Mouse (Mus musculus) left cerebral cortex, adult 9 months (tissue): ENCODE measurements around the gene Fut11.
A peak's percentile ranks its signal among the peaks of the same experiment; 100 is the strongest.

Source experiments
- DNase-seq, 2 experiments: peaks; one replicate each; pipeline ENCODE4 v3.0.0; 2022; ENCODE audit warnings: low spot score in 2 of 2

Gene Fut11

DNA sequence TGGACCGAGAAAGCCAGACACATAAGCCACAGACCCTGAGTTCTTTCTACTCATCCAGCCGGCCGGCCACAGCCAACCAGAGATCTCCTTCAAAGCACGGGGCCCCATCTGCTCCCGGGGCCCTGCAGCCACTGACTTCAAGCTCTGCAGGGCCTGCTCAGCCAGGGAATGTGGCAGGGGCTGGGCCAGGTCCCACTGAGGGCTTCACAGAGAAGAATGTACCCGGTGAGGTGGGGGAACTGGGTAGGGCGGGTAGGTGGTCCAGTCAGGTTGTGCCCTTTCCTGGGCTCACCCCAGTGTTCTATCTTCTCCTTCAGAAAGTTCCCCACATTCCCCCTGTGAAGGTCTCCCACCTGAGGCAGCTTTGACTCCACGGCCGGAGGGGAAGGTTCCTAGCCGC is 23.7 kb downstream of the Fut11 start:
- no peak for DNase-seq

DNA sequence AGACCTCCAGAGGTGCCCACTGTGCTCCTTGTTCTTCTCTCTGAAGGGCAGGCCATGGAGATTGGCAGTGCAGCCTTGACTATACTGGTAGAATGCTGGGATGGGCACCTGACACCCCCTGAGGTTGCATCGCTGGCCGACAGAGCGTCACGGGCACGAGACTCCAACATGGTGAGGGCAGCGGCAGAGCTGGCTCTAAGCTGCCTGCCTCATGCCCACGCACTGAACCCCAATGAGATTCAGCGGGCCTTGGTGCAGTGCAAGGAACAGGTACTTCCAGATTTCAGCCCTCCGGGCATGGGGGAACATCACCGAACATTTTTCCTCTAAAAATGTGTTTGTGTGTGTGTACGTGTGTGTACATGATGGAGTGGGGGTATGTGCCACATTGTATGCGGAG is 25.0 kb downstream of the Fut11 start:
- no peak for DNase-seq

DNA sequence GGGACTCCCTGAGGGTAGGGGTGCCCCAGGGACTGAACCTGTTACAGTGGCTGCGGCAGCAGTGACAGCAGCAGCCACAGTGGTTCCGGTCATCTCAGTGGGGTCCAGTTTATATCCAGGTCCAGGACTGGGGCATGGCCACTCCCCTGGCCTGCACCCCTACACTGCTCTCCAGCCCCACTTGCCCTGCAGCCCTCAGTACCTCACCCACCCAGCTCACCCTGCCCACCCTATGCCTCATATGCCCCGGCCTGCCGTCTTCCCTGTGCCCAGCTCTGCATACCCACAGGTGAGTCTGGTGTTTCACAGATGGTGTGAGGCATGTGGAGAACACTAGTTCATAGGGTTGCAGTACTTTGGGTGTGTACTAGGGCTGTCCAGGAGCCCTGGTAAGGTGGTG is 26.6 kb downstream of the Fut11 start:
- DNase-seq: no peak

DNA sequence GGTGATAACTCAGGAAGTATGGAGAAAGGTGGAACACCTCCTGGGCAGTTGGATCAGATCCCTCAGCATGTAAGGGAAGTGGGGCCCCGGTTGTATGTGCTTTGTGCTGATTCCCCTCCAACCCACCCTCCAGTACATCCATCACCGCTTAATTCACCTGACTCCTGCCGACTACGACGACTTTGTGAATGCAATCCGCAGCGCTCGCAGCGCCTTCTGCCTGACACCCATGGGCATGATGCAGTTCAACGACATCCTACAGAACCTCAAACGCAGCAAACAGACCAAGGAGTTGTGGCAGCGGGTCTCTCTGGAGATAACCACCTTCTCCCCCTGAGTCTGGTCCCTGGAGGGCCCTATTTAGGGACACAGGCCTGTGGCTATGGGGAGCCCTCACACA is 28.2 kb downstream of the Fut11 start:
- no peak for DNase-seq

DNA sequence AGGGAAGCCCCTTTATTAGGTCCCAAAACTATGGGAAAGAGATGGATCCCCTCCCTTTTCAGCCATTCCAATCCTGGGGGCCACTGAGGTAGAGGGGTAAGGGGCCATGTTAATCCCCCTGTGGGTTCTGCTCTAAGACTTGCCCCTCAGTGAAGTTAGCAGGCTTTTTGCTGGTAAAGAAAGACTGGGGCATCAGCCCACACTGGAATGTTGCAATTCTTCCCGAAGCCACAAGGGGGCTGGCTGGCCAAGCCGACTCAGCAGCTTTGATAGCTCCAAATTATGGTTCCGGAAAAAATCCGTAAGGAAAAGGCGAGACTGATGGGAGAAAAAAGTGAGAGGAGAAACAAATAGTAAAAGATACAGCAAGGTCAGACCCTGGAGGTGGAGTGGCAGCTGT is 29.3 kb downstream of the Fut11 start:
- peak in 1 of 2 experiments; percentile 69 for DNase-seq

DNA sequence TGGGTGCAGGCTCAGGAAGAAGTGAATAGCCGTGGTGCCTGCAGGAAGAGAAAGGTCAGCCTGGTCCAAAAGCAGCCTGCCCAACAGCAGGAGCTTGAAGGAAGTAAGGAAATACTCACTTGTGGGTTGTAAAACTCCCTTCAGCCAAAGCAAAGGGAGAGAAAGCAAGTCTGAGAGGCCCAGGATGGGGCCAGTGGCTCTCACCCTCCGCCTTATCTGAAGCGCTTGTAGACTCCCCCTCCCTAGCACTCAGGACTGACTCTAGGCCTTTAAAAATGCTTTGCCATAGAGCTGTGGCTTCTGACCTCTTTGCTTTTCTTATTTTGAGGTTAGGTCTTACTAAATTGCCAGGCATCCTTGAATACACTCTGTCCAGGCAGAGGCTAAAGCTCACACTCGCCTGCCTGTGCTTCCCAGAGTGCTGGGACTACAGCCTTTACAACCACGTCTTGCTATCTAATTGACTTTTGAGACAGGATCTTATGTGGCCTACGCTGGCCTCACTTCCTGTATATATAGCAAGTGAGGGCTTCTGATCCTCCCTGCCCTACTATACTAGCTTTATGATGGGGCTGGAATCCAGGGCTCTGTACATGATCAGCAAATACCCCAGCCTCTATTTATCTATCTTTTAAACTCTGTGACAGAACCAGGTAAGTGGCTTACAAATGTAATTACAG is 31.0 kb downstream of the Fut11 start:
- DNase-seq: no peak

DNA sequence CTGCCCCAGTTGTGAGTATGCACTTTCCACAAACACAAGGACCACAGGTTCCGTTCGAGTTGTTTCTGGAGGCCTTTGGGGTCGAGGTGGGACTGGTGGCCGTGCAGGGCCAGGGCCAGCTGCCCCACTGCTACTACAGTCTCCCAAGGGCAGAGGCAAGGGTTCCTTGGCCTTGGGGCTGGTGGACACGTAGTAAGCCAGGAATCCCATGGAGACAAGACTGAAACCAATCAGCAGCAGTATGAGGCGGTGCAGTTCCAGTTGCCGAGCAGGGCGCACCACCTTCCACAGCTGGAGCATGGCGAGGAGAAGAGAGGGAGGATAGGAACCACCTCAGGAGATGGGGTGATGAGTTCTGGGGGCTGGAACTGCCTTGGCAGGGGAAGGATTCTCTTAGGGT is 35.1 kb downstream of the Fut11 start:
- DNase-seq: no peak

DNA sequence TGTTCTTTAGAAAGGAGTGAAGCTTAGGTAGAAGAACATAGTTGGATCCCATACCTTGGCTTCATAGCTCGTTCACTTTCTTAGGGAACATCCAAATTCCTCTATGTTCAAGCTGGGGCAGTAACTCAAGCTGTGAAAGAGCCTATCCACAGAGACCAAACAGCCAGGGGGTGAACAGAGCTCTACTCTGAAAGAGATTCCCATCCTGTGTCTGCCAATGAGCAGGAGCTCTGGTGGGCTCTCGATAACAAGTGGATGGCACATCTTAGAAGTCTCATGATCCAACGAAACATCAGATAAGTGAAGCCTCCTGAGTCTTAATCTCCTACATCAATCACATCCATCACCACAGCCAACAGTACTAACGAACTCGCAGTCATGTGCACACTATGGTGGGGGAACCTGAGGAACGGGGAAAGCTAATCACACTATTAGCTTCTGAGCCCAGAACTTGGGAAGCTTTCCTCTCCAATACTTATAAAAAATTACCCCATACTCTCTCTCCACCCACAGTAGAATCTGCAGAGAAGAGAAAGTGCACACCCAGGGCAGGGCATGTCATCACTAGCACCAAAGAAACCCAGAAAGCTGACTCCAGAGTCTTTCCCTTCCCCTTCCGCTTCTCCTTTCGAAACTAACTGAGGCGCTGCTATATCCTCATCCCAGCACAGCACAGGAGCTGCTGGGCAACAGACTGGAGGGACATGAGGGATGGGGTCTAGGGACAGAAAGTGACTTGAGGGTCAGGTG is 36.3 kb downstream of the Fut11 start:
- no peak for DNase-seq

DNA sequence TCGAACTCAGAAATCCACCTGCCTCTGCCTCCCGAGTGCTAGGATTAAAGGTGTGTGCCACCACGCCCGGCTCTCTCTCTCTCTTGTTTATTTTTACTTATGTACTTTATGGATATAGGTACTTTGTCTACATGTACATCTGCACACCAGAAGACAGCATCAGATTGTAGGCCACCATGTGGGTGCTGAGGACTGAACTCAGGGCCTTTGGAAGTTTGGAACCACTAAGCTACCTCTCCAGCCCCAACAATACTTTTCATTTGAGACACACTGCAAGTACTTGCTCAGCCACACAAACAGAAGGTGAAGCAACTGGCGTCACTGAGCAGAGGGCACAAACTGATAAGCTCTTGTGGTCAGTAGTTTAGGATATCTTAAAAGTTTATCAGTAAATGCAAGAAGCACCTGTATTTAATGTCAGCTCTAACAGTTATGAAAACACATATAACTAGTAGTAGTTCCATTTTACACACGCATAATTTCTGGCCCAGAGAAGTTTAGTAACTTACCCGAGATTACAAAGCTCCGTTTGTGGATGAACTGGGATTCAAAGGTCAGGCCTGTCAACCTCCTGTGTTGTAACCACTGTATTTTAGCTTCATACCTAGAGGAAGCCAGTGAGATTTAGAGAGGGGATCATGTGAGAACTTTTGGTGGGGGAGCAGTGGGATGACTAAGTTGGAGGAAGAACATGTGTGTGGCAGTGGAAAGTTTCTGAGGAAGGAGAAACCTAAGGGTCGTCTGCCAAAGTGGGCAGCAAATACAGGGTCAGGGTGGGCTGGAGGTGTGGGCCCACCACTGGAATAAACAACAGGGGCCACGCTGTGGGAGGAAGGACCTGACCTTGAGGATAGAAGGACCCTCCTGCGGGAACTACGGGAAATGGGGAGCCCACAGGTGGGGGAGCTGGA is 38.5 kb downstream of the Fut11 start:
- DNase-seq: no peak

DNA sequence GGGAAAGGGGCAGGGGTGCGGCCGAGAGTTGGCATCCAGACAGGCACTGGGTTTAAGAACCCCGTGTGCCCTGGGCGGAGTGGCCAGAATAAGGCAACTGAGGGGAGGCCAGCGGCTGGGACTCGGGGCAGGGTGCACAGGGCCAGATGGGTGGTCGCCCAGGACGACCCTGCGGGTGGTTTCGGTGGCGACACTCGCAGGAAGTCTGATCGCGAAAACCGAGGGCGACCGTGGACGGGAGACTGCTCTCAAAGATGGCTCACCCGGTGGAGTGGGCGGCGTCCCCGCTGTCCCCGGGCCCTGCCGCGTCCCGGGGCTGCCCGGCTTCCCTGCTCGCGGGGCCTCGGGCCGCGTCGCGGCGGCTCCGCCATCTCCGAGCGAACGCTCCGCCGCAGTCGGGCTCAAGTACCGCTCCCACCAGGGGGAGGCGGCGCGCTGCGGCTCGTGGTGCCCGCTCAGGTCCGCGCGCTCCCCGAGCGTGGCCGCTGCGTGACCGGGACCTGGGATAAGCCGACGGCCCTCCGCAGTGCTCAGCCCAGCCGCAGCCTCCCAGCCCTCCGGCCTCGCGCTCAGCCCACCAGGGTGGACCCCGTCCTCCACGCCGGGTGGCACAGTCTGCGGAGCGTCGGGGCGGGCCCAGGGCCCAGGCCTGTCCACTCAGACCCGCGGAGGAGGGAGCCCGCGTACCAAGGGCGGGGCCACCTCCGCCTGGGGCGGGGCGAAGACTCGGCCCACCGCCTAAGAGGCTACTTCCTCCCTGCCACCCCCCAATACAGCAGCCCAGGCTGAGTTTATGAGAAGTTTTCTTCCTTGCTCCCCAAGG is 39.4 kb downstream of the Fut11 start, which contains the start of gene Ndst2:
Ndst2 (minus strand) TSS at position 611 of the 823 bp plus-strand sequence.
- peak; percentile 62 to 82 for DNase-seq

DNA sequence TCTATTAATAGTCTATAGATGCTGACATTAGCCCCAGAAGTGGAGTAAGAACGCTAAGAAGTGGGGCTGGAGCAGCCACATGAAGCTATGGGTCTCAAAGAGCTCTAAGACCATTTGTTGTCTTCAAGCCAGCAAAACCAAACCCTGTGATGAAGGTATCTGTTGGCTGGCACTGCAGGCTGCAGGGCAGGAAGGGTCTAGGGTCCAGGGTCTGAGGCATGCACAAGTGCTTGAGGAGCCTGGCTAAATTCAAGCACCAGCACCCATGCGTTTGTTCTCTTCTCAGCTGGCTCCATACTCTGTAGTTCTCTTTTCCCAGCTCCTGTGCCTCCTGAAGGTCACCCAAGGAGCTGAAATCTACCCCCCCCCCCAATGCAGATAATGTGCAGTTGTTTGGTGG is 40.3 kb downstream of the Fut11 start:
- DNase-seq: no peak

DNA sequence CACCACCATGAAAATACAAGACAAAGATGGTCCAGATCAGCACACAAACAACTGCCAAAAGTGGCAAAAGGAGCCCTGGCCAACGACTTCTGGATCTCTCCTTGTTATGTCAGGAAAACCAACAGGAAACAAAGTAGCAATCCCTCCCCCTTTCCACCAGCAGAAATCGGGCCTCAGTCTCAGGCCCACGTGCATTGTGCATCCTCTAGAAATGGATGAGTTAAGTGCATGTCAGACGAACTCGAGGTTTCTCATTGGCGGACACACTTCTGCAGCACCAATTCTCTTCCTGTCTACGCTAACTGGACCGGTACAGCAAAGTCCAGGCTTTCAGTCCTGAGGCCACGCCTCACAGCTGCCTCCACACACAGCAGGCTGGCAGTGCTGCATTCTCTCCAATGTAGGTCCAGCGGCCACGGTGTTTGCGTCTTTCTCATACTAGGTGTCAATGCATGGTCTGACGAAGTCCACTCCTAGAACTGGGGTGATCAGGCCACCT is 41.2 kb downstream of the Fut11 start:
- no peak for DNase-seq

DNA sequence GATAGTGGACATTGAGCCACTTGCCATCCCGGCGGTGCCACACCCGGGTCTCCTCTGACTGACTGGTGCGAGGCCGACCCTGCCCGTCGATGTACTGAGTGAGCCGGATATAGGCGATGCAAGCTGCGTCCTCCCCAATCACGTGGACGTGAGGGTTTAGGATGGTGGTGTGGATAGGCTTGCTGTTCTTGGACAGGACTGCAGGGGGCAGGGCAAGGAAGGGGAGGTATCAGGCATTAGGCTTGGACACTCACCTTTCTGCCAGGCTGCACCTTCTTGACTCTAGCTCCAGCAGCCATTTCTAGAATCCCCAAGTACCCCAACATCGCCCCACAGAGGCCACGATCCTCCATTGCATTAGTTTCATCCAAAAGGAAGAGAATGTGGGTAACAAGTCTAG is 42.5 kb downstream of the Fut11 start:
- peak in 1 of 2 experiments; percentile 50 for DNase-seq

DNA sequence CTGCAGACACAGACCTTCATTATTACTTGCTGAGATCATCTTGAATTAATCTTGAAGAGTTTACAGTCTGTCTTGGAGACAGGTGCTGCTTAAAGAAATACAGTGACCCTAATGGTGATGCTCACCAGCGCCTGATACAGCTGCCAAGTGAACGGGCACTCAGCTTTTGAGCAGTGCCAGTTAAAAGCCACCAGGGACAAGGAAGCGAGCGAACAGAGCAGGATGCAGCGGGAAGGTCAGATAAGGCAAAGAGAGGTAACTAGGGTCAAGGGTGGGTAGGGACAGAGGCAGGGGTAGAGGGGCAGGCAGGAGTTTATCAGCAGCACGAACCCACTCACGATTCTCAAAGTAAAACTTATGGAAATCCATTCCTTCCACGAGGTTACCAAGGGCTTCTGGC is 43.7 kb downstream of the Fut11 start:
- DNase-seq: no peak

DNA sequence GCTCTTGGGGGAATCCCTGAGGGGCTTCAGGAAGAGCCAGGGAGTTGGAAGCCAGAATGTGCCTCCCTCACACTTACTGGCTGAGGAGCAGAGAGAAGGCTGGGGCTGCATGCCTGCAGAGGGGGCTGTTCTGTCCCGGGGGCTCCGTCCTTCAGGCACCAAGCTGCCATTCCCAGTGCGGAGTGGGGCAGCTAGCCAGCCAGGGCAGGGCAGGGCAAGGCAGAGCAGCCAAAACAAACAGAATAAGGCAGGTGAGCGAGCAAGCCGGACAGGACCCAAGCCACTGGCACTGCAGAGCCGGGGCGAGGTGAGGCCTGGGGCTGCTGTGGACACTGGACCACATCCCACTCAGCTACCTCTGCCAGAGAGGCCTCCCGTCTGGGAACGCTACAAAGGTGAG is 46.5 kb downstream of the Fut11 start:
- no peak for DNase-seq

DNA sequence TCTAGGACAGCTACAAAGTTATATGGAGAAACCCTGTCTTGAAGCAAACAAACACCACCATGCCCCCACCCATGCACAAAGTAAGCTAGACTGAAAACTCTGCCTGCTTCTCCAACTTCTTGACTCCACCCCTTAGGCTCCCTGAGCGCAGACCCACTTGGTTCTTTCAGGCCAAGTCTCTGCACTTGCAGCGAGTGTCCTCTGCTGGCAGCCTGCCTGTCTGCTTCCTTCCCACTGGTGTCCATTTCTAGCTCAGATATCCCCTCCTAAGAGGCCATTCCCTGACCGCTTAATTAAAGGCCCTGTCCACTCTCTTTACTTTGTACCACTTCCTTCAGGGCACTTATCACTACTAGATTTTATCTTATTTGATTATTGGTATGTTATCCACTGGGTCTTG is 48.8 kb downstream of the Fut11 start:
- no peak for DNase-seq

DNA sequence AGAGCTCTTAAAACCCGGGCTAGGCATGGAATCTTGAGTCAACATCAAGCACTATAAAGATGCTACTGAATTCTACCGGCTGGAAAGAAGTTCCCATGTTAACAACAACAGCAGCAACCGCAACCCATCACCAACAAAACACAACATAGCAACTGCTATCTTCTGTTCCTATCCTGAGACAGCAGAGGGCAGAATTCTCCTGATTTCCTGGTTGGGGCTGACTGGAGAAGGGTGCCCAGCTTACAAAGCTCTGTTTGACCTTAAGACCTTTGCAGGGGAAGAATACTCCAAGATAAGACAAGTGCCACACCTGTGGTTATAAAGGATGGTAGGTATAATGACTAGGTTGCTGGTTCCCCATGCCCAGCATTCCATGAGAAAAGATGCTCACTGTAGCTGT is 52.2 kb downstream of the Fut11 start:
- DNase-seq: no peak

DNA sequence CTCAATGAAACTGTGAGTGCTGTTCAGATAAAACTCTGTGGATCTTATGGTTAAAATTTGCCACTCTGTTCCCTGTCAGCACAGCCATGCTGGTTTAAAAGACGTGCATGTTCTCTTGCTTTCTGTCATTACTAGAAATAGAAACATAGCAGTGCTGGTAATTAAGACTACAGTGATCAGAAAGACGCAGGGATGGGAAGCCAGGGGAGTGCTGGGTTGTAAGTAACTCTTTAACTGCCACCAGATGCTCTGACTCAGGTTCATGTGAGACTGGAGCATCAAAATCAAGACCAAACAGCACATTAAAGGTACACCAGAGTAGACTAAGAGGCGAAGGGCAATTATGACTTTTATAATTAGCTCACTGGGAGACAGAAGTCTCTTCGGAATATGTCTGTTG is 53.6 kb downstream of the Fut11 start:
- no peak for DNase-seq

DNA sequence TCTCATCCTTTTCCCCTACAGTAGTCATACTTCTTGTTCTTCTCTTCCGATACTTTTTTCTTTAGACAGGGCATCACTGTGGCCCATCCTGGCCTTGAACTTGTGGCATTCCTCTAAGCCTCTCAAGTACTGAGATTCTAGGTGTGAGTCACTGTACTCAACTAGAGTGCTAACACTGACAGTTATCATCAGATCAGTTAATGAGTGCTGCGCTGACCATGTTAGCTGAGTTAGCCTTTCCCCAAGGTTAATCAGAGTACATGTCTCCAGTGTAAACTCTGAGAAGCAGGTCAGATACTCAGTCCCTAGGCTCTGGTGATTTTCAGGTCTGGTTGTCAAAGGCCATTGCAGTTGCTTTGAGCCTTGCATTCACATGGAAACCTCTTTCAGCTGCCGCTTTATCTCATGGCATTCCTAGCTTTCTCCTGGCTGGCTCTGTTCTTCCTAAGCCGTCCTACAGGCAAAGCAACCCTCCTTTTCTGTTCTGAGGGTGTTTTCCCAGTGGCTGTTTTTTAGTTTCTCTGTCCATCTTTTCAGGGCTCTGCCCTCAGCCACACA is 54.8 kb downstream of the Fut11 start:
- DNase-seq: no peak

DNA sequence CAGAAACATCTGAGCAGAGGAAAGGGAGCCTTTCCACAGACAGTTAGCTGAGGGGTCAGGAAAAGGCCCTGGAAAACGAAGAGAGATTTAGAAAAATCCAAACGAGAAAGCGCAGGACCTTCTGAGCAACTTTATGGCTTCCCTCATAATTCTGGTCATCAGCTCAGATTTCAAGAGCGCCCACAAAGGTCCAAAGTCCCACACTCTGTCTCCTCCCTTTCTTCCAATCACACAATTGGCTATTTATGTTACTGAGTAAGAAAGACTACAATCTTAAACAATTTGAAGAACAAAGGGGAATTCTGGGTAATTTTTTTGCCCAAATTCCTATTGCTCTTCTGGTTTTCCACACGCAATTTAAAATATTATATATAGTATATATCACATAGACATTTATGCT is 55.7 kb downstream of the Fut11 start:
- no peak for DNase-seq
